Mouse (Mus musculus): ENCODE data around the gene Stat5a. TPM values are rescaled to one million over a fixed set of nuclear protein-coding genes. Genes with fewer than 3 reads are reported as not detected.

Gene Stat5a
- total RNA-seq, 1 experiment from 2014 or later = 20.0 TPM

DNA sequence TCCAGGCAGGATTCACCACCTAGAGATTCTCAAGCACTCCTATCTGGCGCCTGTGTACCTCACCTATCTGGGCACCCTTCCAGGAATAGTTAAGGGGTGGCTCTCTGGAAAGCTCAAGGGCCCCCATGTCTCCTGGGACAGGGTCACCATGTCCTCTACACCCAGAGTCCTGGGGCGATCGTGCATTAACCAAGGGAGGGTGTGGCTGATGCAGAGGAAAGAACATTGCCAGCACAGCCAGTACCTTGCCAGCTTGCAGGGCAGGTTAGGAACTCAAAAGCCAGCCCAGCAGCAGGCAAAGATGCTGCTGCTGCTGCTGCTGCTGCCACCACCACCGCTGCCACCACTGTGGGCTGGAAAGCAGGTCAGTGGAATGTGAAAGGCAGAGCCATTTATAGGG is 4.9 kb upstream of the Stat5a start:
- no peak for ATAC-seq (replicated peaks; ENCODE audit: insufficient number of reproducible peaks, low FRiP score, low TSS enrichment, poor library complexity, severe bottlenecking)

DNA sequence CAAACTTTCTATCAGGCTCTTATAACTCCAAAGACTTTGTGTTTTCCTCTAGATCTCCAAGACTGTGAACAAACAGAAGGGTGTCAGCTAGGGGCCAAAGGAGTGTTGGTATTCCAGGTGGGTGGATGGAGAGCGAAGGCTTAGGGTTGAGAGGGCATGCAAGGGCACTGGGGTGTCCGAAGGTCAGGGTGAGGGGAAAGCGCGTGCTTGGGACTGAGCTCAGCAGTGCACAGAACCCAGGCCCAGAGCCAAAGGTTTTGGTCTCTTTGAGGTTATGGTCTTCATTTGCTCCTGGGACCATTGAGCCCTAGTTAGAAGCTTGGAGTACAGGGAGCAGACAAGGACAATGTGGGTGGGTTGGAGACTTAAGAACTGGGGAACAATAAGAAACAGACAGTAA is 4.0 kb upstream of the Stat5a start:
- ATAC-seq (replicated peaks; ENCODE audit: insufficient number of reproducible peaks, low FRiP score, low TSS enrichment, poor library complexity, severe bottlenecking) = no peak

DNA sequence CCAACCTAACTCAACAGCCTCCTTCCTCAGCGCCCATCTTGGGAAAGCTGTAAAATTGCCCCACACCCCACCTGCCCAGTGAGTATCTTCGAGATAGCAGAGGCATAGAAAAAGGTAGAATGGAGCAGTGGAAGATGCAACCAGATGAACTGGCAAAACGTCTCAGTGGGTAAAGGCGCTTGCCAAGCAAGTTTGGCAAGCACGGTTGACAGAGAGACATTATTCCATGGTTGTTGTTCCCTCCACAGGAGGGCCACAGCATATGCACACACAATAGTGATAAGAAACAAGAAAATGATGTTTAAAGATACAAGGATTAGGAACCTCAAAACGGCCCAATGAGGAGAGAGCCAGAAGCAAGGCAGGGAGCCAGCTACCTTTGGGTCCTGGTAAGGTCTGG is 1.2 kb upstream of the Stat5a start:
- ATAC-seq (replicated peaks; ENCODE audit: insufficient number of reproducible peaks, low FRiP score, low TSS enrichment, poor library complexity, severe bottlenecking) = no peak

GRCm38 (mm10) chr11:100859579-100860075 is 476 bp downstream of the Stat5a start:
- no peak for ATAC-seq (replicated peaks; ENCODE audit: insufficient number of reproducible peaks, low FRiP score, low TSS enrichment, poor library complexity, severe bottlenecking)

GRCm38 (mm10) chr11:100860198-100861048 is 1.3 kb downstream of the Stat5a start:
- ATAC-seq (replicated peaks; ENCODE audit: insufficient number of reproducible peaks, low FRiP score, low TSS enrichment, poor library complexity, severe bottlenecking) = peak; percentile 92

DNA sequence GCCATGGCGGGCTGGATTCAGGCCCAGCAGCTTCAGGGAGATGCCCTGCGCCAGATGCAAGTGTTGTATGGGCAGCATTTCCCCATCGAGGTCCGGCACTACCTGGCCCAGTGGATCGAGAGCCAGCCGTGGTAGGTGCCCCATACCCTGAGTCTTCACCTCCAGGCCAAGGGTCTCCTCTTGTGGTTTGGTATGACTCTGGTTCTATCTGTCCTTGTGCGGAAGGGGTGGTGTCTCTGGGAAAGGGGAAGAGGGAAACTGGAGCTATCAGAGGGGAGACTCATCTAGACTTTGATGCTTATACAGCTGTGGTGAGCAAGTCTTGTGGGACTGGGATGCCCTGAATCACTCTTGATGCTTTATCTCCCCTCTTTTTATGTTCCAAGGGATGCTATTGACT is 2.2 kb downstream of the Stat5a start:
- 0 out of 2 replicates have a peak, but pooled peaks have one; percentile 6 for ATAC-seq (replicated peaks; ENCODE audit: insufficient number of reproducible peaks, low FRiP score, low TSS enrichment, poor library complexity, severe bottlenecking)

- no peak for ATAC-seq (replicated peaks; ENCODE audit: insufficient number of reproducible peaks, low FRiP score, low TSS enrichment, poor library complexity, severe bottlenecking)
Observed at GRCm38 (mm10) chr11:100861836-100862235, 2.7 kb downstream of the Stat5a start.

DNA sequence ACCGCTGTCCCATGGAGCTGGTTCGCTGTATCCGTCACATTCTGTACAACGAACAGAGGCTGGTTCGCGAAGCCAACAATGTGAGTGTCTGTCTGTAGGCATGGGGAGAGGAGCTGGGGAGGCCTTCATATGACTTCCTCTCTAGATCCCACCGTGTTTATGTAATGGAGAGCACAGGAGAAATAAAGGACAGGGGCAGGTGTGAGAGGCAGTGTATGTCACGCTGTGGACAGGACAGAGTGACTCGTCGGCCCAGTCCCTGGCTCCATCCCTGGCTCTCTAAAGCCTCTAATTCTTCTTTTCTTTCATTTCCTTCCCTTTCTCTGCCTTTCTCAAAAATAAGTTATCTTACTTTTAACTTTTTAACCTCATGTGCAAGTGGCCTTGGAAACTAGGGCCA is 4.0 kb downstream of the Stat5a start:
- ATAC-seq (replicated peaks; ENCODE audit: insufficient number of reproducible peaks, low FRiP score, low TSS enrichment, poor library complexity, severe bottlenecking) = no peak

GRCm38 (mm10) chr11:100865618-100866017 is 6.5 kb downstream of the Stat5a start:
- ATAC-seq (replicated peaks; ENCODE audit: insufficient number of reproducible peaks, low FRiP score, low TSS enrichment, poor library complexity, severe bottlenecking) = no peak

DNA sequence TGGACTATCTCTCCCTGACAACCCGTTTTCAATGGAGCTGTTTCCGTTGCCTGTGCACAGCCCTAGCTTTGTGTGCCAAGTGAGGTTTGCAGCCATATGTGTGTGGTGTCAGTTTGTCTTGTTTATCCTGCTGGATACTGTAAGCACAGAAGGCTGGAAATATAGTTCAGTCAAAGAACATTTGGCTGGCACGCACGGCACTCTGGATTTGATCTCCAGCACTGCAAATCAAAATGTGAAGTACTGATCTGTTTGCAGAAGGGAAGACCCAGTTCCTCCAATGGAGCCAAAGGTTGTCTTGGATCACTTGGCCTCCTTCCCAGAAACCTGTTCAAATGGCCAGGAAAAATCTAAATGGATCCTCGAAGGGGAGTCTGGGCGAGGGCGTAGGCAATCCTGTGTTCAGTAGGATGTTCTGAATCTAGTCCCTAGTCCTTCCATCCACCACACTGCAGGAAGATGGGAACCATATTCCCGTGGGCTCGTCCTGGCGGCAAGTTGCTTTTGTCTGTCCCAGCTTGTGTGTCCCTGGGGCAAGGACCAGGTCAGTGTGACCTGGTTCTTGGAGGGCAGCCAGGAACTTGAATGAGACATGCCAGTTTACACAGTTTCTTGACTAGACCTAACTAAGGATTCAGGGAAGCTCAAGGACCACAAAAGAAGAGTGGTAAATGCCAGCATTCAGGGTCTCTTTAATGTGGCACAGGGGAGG is 11.3 kb downstream of the Stat5a start:
- no peak for ATAC-seq (replicated peaks; ENCODE audit: insufficient number of reproducible peaks, low FRiP score, low TSS enrichment, poor library complexity, severe bottlenecking)

DNA sequence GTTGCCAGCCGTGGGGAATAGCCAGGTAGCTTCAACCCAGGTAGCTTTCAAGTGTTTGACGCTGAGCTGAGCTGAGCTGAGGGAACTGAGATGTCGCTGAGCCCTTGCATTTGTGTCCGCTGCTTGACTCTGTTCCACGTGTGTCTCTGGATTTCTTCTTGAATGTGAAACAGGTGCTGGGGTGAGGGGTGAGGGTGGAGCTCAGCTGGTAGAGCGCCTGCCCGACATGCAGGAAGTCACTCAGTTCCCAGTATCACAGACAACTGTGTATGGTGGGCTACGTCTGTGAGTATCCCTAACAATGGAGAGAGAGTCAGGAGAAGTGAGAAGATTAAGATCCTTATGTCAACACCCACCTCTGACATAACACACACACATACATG is 11.8 kb downstream of the Stat5a start:
- no peak for ATAC-seq (replicated peaks; ENCODE audit: insufficient number of reproducible peaks, low FRiP score, low TSS enrichment, poor library complexity, severe bottlenecking)

GRCm38 (mm10) chr11:100875761-100876160 is 16.6 kb downstream of the Stat5a start:
- ATAC-seq (replicated peaks; ENCODE audit: insufficient number of reproducible peaks, low FRiP score, low TSS enrichment, poor library complexity, severe bottlenecking) = no peak

- ATAC-seq (replicated peaks; ENCODE audit: insufficient number of reproducible peaks, low FRiP score, low TSS enrichment, poor library complexity, severe bottlenecking) = no peak
Observed at GRCm38 (mm10) chr11:100879321-100880078, 20.3 kb downstream of the Stat5a start.

GRCm38 (mm10) chr11:100883640-100884039 is 24.5 kb downstream of the Stat5a start:
- ATAC-seq (replicated peaks; ENCODE audit: insufficient number of reproducible peaks, low FRiP score, low TSS enrichment, poor library complexity, severe bottlenecking) = no peak

- no peak for ATAC-seq (replicated peaks; ENCODE audit: insufficient number of reproducible peaks, low FRiP score, low TSS enrichment, poor library complexity, severe bottlenecking)
Observed at GRCm38 (mm10) chr11:100885472-100885871, 26.3 kb downstream of the Stat5a start.

DNA sequence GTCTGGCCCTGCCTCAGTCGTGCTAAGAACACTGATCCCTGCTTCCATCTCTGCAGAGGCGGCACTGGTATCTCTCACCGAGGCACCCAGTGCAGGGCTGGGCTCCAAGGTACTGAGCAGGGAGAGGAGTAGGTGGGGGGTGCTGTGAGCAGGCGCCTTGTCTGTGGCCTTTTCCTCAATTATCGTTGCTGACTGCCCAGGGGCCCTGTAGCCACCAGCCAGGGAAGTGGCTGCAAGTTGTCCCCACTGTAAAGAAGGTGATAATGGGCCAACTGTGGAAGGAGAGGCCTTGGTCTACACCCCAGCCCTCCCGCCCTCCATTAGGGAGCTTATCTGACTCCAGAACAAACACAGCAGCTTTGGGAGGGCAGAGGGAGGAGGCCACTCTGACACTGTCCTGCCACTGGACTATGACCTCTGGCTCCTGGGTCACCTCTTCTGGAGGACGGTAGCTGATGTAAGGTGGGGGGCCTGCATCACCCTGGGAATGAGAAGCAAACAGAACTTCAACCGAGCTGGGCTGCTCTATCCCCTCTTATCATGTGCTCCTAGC is 27.1 kb downstream of the Stat5a start:
- no peak for ATAC-seq (replicated peaks; ENCODE audit: insufficient number of reproducible peaks, low FRiP score, low TSS enrichment, poor library complexity, severe bottlenecking)

- ATAC-seq (replicated peaks; ENCODE audit: insufficient number of reproducible peaks, low FRiP score, low TSS enrichment, poor library complexity, severe bottlenecking) = no peak
Observed at GRCm38 (mm10) chr11:100887236-100887635, 28.1 kb downstream of the Stat5a start.

GRCm38 (mm10) chr11:100887764-100888163 is 28.6 kb downstream of the Stat5a start:
- ATAC-seq (replicated peaks; ENCODE audit: insufficient number of reproducible peaks, low FRiP score, low TSS enrichment, poor library complexity, severe bottlenecking) = no peak

DNA sequence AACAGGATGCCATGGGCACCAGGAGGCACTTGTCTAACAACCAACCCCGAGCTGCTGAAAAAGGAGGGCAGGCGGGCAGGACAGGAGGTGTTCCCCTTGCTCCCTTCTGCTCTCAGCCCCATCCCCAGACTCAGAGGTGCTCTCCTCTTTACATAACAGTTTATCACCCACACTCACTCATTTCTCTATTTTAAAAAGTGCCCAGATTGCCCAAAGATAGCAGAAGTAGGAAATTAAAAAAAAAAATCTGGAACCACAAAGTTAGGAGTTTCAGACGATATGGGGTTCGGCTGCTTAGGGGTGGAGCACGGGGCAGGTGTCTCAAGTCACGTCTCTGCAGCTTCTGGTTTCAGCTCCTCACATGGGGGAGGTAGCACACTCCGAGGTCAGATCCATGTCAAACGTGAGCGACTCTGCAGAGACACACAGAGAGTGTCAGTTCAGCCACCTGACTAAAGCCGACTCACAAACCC is 29.2 kb downstream of the Stat5a start:
- ATAC-seq (replicated peaks; ENCODE audit: insufficient number of reproducible peaks, low FRiP score, low TSS enrichment, poor library complexity, severe bottlenecking) = no peak

All from monocyte, adult 5-6 weeks (primary cell).